Mouse (Mus musculus) thymus, adult 2 months (tissue): Measurements from ENCODE around the gene Cyp8b1. TPM values are rescaled to one million over a fixed set of nuclear protein-coding genes. Genes with fewer than 3 reads are reported as not detected.

ENCODE experiments used
- DNase-seq: peaks from one replicate; pipeline ENCODE4 v3.0.0; 2021
- H3K27ac ChIP-seq: fragments of 200-500 bp; 2 replicates; pipeline ENCODE4 v1.5.1; 2012; ENCODE audit warnings: low read length, control low read depth; ENCODE audit not compliant: control insufficient read depth, insufficient read depth
- H3K27me3 ChIP-seq: fragments of 200-500 bp; 2 replicates; pipeline ENCODE4 v1.6.1; 2012; ENCODE audit warnings: mild to moderate bottlenecking, low read length, moderate library complexity, mixed read lengths; ENCODE audit not compliant: control insufficient read depth, insufficient read depth
- H3K36me3 ChIP-seq: fragments of 200-500 bp; 2 replicates; pipeline ENCODE4 v1.6.1; 2012; ENCODE audit warnings: mild to moderate bottlenecking, low read length, moderate library complexity; ENCODE audit not compliant: control insufficient read depth, insufficient read depth
- H3K4me1 ChIP-seq: fragments of 200-500 bp; replicated peaks from 2 replicates; pipeline ENCODE4 v1.6.1; 2012; ENCODE audit warnings: low read length; ENCODE audit not compliant: control insufficient read depth, insufficient read depth
- H3K4me3 ChIP-seq: fragments of 200-500 bp; 2 replicates; pipeline ENCODE4 v1.5.1; 2012; ENCODE audit warnings: mild to moderate bottlenecking, low read length, control low read depth, moderate library complexity; ENCODE audit not compliant: control insufficient read depth, insufficient read depth
- CTCF ChIP-seq: fragments of 200-500 bp; IDR thresholded peaks from 2 replicates; pipeline ENCODE4 v1.5.1; 2012; ENCODE audit warnings: mild to moderate bottlenecking, control low read depth, low read length, moderate library complexity, borderline replicate concordance; ENCODE audit not compliant: control insufficient read depth, poor library complexity, insufficient read depth; ENCODE audit errors: extremely low read depth
- POLR2A ChIP-seq: fragments of 200-500 bp; IDR thresholded peaks from 2 replicates; pipeline ENCODE4 v1.6.1; 2012; ENCODE audit warnings: mild to moderate bottlenecking, low read length, control low read depth, moderate library complexity; ENCODE audit not compliant: control insufficient read depth, poor library complexity, insufficient read depth; ENCODE audit errors: extremely low read depth
- WGBS: fragments of 180-500 bp; shearing (Covaris S2); methylation state at CpG from one replicate; pipeline ENCODE4 v1.1.7; 2018; 5-methylcytosine and 5-hydroxymethylcytosine counted together
- polyA plus RNA-seq: library from polyadenylated mRNA; depleted of rRNA; stranded (reverse); fragments of >200 nt; gene quantifications from 2 replicates; pipeline ENCODE4 v1.2.3, GENCODE M21; 2012; rRNA removed

Gene Cyp8b1
- polyA plus RNA-seq, result 0.74 and 1.6 TPM in 2 replicates

GRCm38 (mm10) chr9:121916102-121916501, at the start of gene Cyp8b1:
Gene Cyp8b1, minus strand, starts transcription at chr9:121916305.
- no peak within 1 kb of the TSS for H3K27ac ChIP-seq
- H3K27me3 ChIP-seq, result no peaks in the 10 kb centered on the region
- H3K4me3 ChIP-seq, result no peak within 1 kb of the TSS
- DNase-seq, result no peak
- 86% methylated on average over 8 of the region's 8 CpGs for WGBS
- H3K36me3 ChIP-seq, result no peaks in the 10 kb centered on the region
- TF ChIP-seq POLR2A, result no peak
- TF ChIP-seq CTCF, result no peak
- H3K4me1 ChIP-seq, result no peaks in the 10 kb centered on the region

- no peak for DNase-seq
- Histone ChIP-seq H3K27ac (no peak overlapping the region), H3K4me1 (no peaks in the 10 kb centered on the region), H3K27me3 (no peaks in the 10 kb centered on the region), H3K4me3 (no peak overlapping the region), H3K36me3 (no peaks in the 10 kb centered on the region)
- TF ChIP-seq CTCF, result no peak
- TF ChIP-seq POLR2A, result no peak
- 95% methylated on average over 7 of the region's 7 CpGs for WGBS
Measured at GRCm38 (mm10) chr9:121964941-121965340, 48.8 kb upstream of the Cyp8b1 start.

GRCm38 (mm10) chr9:121959966-121960635, 44.0 kb upstream of the Cyp8b1 start:
- no peak overlapping the region for H3K27ac ChIP-seq
- TF ChIP-seq POLR2A (no peak), CTCF (no peak)
- no peak overlapping the region for H3K4me3 ChIP-seq
- H3K4me1 ChIP-seq, result no peaks in the 10 kb centered on the region
- H3K27me3 ChIP-seq, result no peaks in the 10 kb centered on the region
- 96% methylated on average over 7 of the region's 7 CpGs for WGBS
- no peak for DNase-seq
- H3K36me3 ChIP-seq, result no peaks in the 10 kb centered on the region

GRCm38 (mm10) chr9:121952596-121952995, 36.5 kb upstream of the Cyp8b1 start:
- Histone ChIP-seq H3K4me1 (peaks cover 3% of the 10 kb centered on the region; the same call in 1 of the 2 replicates), H3K4me3 (no peak overlapping the region), H3K27ac (no peak overlapping the region), H3K36me3 (no peaks in the 10 kb centered on the region), H3K27me3 (no peaks in the 10 kb centered on the region)
- 95% methylated on average over 6 of the region's 6 CpGs for WGBS
- TF ChIP-seq CTCF (no peak), POLR2A (no peak)
- no peak for DNase-seq

GRCm38 (mm10) chr9:121951114-121951423, 35.0 kb upstream of the Cyp8b1 start:
- Histone ChIP-seq H3K4me1 (peaks cover 3% of the 10 kb centered on the region; the same call in 1 of the 2 replicates), H3K27me3 (no peaks in the 10 kb centered on the region), H3K4me3 (no peak overlapping the region), H3K27ac (no peak overlapping the region), H3K36me3 (no peaks in the 10 kb centered on the region)
- DNase-seq, result no peak
- WGBS, result 46% methylated on average over 4 of the region's 4 CpGs
- TF ChIP-seq POLR2A (no peak), CTCF (no peak)

GRCm38 (mm10) chr9:121950418-121951113, 34.5 kb upstream of the Cyp8b1 start, which contains the start of gene Fam198a:
Gene Fam198a, plus strand, starts transcription at chr9:121950988.
- no peak within 1 kb of the TSS for H3K4me3 ChIP-seq
- H3K36me3 ChIP-seq, result no peaks in the 10 kb centered on the region
- WGBS, result 35% methylated on average over 14 of the region's 14 CpGs
- H3K27me3 ChIP-seq, result no peaks in the 10 kb centered on the region
- TF ChIP-seq CTCF (no peak), POLR2A (no peak)
- peaks cover 3% of the 10 kb centered on the region; the same call in 1 of the 2 replicates for H3K4me1 ChIP-seq
- DNase-seq, result no peak
- H3K27ac ChIP-seq, result no peak within 1 kb of the TSS

- H3K4me1 ChIP-seq, result peaks cover 3% of the 10 kb centered on the region; the same call in 1 of the 2 replicates
- H3K27me3 ChIP-seq, result no peaks in the 10 kb centered on the region
- TF ChIP-seq POLR2A (no peak), CTCF (no peak)
- WGBS, result 89% methylated on average over 4 of the region's 4 CpGs
- no peak for DNase-seq
- H3K27ac ChIP-seq, result no peak overlapping the region
- no peak overlapping the region for H3K4me3 ChIP-seq
- H3K36me3 ChIP-seq, result no peaks in the 10 kb centered on the region
Measured at GRCm38 (mm10) chr9:121948431-121948830, 32.3 kb upstream of the Cyp8b1 start.
